Mouse (Mus musculus) C2C12 (cell line): Measurements from ENCODE around the gene Tmem178b.

Experiments
- CEBPB ChIP-seq: IDR thresholded peaks from one replicate; pipeline ENCODE4 v1.6.1; 2011; ENCODE audit warnings: low read depth, mild to moderate bottlenecking, control low read depth, moderate library complexity
- CTCF ChIP-seq: IDR thresholded peaks from one replicate; pipeline ENCODE4 v1.5.1; 2011; ENCODE audit not compliant: control insufficient read depth, insufficient read depth, insufficient read length
- MYOD1 ChIP-seq: IDR thresholded peaks from one replicate; pipeline ENCODE4 v1.6.1; 2011; ENCODE audit warnings: low read depth; ENCODE audit not compliant: control insufficient read depth, insufficient read length
- MYOG ChIP-seq: IDR thresholded peaks from one replicate; pipeline ENCODE4 v1.6.1; 2011; ENCODE audit not compliant: control insufficient read depth, insufficient read length; ENCODE audit errors: extremely low read depth

DNA sequence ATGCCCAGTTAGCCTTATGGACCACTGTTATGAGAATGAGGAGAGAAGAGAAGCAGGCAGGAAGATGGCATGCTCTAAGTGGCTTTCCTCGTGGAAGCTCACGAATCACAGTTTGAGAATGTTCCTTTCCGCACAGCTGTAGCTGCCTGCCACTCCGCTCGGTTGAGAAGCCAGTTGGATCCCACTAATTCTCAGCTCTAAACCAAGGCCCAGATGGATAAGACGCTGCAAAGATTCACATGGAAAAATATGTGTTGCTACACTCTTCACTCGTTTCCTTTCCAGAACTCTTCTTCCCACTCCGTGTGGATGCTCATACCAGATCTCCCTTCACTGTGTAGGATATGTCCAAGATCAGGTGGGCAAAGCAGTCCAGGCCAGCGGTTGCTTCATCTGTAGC lies 356.9 kb downstream of the Tmem178b start:
- TF ChIP-seq CTCF (no peak), MYOD1 (no peak), MYOG (no peak), CEBPB (no peak)
